Mouse (Mus musculus) cortical plate, adult 2 months (tissue): Measurements from ENCODE around the gene Slc6a18.

Source experiments
- CTCF ChIP-seq: fragments of 200-500 bp; IDR thresholded peaks from 2 replicates; pipeline ENCODE4 v1.5.1; 2011; ENCODE audit warnings: mild to moderate bottlenecking, control low read depth, low read length; ENCODE audit not compliant: insufficient read depth; ENCODE audit errors: extremely low read depth
- POLR2A ChIP-seq: fragments of 200-500 bp; IDR thresholded peaks from 2 replicates; pipeline ENCODE4 v1.6.1; 2011; ENCODE audit warnings: mild to moderate bottlenecking, low read length, control low read depth; ENCODE audit not compliant: insufficient read depth; ENCODE audit errors: extremely low read depth

DNA sequence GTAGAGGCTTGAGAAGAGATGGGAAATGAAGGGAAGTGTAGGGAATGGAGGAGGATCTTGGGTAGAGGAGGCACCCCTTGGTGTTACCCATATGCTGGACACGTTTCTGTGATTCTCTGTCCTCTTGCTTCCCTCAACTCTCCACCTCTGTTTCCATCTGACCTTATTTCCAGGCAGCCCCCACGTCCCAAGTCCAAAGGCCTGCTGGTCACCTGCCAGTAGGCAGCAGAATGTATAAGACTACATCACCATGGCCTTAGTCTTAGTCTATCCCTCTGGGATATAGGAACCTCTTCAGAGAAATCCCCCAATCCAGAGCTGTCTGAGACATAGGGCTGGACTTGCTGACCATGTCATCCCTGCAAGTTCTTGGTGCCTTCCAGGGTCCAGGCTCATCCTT lies 1.5 kb upstream of the Slc6a18 start:
- TF ChIP-seq POLR2A (no peak), CTCF (no peak)
